Mouse (Mus musculus): ENCODE data around the gene Hbs1l.

- TF ChIP-seq CTCF (IDR thresholded peaks at IDR 0.05; ENCODE audit: low read depth) (no peak), EP300 (IDR thresholded peaks at IDR 0.05; ENCODE audit: low read depth) (no peak)
Observed at GRCm38 (mm10) chr10:21265188-21265587, 30.6 kb upstream of the Hbs1l start.
